Mouse (Mus musculus): ENCODE results near the gene A130010J15Rik. TPM values are rescaled to one million over a fixed set of nuclear protein-coding genes. Genes with fewer than 3 reads are reported as not detected.

The A130010J15Rik gene
- total RNA-seq, 2 experiments from 2014 or later: 6.8 to 7.8 TPM

DNA sequence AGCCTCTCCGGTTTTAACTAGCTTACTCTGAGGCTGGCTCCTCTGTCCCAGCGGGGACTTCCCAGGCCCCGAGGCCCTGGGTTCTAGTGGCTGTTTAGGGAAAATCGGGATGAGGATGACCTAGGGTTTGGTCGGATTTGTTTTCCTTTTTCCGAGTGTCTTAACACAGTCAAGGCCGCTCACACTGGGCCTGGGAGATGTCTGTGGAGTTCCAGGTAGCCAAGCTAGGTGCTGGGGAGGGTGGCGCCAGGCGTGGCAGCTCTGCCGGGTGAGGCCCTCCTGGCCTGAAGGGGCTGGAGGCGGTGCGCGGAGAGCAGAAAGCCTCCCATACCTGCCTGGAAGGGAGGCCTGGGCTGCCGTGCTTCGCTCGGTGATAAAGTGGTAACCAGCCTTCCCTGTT lies 14.3 kb upstream of the A130010J15Rik start:
- intact Hi-C loops (cut with DNase I): no loop called here
- DNase-seq: no peak

DNA sequence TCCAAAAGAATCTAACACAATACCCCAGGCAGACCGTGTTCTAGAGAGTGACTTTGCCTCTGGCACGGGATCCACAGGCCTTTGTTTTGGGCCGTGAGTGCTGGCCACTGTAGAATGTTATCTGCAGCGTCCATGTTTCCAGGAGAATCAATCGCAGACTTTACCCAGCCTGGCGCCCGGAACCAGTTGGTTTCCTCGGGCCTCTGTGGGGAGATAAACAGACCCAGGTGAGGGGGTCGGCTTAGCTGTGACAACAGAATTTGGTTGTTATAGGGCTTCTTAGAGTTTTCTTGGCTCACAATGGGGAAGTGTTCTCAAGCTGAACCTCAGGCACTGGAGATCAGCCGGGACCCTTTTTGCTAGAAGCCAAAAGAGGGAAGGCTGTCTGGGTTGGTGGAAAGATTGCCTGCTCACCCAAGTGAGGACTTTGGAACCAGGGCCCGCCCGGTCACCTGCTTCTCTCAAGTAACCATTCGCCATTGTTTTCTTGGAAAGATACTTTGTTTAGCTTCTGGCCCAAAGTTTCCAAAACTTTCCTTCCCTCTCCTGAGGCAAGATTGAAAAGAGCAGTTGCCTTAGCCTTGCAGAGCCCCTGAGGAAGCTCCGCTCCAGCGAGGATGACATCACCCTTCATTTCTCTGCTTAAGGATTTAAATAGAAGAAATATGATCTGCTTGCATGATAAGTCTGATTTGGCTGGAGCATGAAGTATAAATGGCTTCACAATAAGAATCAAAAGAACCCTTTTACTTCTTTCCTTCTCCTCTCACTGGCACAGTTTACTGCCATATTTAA lies 11.3 kb upstream of the A130010J15Rik start:
- no peak for DNase-seq
- intact Hi-C loops (cut with DNase I): no loop called here

DNA sequence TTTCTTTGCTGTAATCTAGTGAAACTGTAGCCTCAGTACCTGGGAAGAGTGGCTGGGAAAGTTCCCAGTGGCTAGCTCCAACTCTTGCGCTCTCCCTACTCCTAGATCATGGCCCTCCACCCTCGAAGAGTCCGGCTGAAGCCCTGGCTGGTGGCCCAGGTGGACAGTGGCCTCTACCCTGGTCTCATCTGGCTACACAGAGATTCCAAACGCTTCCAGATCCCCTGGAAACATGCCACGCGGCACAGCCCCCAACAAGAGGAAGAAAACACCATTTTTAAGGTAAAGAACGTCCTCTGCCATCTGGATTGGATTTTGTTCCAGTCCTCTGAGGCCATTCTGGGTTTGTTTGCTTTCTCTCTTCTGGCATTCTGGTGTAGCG lies 10.7 kb upstream of the A130010J15Rik start:
- no peak for DNase-seq
- intact Hi-C loops (cut with DNase I): no loop called here

DNA sequence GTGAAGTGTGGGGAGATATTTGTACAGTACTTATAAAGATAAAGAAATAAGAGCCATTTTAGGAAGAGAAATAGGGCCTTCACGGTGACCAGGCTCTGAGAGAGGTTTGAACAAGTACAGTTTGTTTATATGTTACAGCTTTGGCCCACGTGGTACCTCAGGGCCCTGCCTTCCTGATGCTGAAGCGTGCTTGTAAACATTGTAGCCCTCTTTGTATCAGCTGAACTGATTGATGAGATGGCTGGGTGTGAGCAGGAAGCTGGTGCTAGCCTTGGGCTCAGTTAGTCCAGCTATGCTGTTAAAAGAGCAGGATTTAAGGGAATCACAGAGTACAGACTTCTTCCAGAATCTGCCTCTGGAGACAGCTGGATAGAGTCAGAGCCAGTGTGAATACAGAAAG lies 8.7 kb upstream of the A130010J15Rik start:
- intact Hi-C loops (cut with DNase I): no loop called here

DNA sequence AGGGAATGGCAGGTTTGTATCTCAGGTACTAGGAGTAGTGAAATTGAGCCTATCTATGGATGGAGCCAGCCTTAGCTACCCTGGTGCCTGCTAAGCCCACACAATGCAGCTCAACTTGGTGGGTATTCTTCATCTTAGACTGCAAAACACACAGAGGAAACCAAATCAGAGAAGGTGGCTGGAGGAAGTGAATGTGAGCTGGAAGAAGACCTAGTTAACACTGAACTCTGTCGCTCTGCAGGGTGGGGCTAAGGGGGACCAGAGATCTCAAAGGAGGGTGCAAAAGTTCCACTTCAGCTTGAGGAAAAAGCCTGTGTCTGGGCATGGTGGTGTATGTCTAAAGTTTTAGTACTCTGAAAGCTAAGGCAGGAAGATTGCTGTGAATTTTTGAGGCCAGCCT lies 8.2 kb upstream of the A130010J15Rik start:
- intact Hi-C loops (cut with DNase I): no loop called here
- no peak for DNase-seq

More for the DNA sequence above, 8.7 kb upstream of the A130010J15Rik start:
- no peak for DNase-seq

DNA sequence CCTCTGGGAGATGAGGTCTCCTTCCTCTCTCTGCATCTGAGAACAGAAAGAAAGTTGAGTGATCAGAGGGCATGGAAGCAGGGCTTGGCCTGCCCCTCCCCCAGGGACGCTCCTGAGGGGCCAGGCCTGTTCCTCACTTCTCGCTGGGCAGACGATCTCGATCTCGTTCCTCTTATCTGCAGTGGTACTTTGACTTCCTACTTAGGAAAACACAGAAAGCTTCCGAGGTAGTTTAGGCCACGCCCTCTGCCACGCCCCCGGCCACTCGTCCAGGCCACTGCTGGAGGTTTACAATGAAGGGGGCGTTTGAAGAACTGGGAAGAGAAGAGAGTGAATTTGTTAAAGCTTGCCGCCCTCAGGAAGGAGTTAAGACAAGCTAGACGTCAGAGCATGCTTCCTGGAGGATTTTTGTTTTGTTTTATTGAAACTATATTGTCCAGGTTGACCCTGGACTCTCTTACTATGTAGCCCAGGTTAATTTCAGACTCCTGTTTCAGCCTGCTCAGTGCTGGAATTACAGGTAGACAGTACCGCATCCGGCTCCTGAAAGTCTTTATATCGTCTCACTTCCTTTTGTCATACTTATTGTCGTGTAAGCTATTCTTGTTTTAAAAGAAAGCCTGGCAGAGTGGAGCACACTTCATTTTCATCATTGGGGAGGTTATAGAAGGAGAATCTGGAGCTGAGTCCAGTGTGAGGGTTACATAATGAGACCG lies 7.4 kb upstream of the A130010J15Rik start:
- intact Hi-C loops (cut with DNase I): no loop called here
- no peak for DNase-seq

DNA sequence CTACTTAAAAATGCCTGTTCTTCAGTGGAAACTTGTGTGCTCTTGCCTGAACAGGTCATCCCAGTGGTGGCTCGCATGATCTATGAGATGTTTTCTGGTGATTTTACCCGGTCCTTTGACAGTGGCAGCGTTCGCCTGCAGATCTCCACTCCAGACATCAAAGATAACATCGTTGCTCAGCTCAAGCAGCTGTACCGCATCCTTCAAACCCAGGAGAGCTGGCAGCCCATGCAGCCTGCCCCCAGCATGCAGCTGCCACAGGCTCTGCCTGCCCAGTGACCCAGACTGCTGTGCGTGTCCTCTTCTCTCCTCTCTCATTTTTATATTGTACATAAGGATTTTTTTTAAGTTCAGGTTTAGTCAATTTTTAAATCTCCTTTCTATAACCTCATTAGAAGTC lies 1.4 kb downstream of the A130010J15Rik start:
- intact Hi-C loops (cut with DNase I): no loop called here
- DNase-seq: no peak

DNA sequence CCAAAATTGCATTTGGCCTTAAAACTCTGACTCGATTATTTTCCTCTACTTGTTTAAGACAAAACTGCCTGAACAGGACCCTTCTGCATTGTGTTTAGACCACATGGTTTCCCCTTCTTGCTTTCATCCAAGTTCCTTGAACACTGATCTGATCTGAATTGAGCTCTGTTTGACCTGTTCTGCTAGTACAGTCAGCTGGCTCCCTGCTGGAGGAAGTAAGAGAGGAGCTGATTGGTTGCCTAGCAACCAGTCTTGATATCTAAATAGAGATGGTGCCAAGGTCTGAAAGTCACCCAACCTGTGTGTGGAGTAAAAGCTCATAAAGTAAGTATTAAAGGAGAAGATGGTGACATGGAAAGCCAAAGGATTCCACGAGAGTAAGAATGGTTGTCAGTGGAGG lies 2.0 kb downstream of the A130010J15Rik start:
- no peak for DNase-seq
- intact Hi-C loops (cut with DNase I): no loop called here

DNA sequence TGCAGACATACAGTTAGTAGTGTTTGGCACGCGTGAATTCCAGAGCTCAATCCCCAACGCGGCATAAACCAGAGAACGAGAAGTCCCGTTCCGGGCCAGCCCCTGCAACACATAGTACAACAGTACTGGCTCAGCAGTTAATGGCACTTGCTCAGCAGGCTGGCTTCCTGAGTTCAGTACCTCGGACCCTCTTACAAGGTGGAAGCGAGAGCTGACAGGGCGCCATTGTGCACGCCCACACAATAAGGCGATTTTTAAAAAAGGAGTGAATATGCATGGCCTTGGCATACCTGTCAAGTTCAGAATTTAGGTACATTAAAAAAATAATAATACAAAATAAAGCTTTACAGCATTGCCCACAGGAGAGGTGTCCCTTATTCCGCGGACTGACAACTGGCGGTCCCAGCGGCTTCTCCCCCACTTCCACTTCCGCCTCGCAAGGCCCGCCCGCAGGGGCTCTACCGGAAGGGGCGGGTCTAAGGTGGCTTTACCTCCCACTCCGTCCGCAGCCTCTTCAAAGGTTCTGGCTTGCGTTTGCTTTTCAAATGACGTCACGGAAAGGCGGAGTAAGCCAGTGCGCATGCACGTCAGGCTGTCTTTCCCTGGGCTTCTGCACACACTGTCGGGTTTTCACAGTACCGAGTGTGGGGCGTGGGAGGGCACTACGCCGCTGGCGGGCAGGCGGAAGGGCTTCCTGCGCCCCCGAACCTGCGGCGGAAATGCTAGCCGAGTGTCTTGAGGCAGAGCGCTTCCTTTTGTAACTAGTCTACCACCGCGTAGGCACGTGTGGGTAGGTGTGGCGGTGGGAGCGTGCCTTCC lies 5.4 kb downstream of the A130010J15Rik start:
- intact Hi-C loops (cut with DNase I): no loop called here
- peak; percentile 95 for DNase-seq

DNA sequence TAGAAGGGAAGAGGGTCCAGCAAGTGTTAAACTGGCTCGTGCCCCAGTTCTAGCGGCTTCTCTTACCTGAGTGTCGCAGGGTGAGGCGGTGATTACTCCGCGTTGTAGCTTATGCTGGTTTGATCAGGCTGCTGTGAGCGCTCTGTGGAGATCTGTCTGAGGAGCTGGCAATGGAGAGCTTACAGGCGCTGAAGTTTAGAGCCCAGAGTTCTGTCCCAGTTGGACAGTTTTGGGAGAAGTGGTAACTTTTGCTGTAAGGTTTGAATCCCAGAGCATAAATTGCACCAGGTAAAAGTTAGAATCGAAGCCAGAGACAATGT lies 5.9 kb downstream of the A130010J15Rik start:
- intact Hi-C loops (cut with DNase I): no loop called here
- no peak for DNase-seq

DNA sequence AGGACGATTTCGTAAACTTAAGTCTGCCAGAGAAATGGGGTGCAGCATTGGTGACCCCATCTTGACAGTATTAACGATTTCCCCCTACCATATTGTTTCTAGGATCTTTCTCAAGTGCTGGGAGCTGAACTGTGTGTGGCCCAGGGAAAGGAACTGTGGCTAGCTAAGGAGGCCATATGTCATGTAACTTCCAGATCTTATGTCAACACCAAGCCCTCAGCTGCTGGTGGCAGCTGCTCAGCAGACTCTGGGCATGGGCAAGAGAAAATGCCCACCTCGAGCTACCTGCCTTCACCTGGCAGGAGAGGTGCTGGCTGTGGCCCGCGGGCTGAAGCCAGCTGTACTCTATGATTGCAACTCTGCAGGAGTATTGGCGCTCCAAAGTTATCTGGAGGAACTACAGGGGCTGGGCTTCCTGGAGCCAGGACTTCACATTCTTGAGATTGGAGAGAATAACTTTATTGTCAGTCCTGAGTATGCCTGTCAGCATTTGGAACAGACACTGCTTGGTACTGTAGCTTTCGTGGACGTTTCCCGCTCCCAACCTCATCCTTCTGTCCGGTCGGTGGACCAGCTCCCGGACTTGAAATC lies 6.4 kb downstream of the A130010J15Rik start:
- no peak for DNase-seq
- intact Hi-C loops (cut with DNase I): no loop called here

DNA sequence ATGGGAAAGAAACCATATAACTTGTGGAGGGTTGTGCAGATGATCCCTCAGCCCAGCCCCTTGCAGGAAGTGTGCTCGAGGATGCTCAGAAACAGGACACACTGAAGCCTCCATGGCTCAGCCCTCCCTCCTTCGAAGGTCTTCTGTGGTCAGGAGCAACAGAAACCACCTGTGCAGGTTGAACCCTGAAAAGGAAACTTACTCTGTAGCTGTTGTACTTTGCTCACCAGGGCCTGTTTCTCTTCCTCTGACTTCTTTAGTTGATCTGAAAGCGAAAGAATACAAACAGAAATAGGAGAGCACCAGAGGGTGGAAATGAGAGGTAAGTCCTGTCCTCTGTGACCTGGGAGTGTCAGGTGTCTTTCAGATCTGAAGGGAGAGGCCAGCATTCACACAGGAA lies 13.3 kb downstream of the A130010J15Rik start:
- DNase-seq: no peak
- intact Hi-C loops (cut with DNase I): no loop called here

DNA sequence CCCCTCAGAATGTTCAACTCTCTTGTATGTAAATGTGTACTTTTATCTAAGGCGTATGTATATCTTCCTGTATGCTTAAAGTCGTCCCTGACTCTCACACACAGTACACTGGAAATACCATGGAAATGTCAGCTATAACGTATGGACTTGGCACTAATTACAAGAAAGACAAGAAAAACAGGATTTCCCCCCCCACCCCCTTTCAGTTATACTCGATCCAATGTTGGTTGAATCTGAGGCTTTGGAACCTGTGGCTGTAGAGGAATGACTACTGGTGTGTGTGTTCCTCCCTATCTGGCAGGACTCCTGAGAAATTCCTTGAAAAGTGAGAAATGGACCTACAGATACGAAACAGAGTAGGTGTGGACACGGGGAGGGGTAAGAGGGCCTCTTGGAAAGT lies 20.4 kb downstream of the A130010J15Rik start:
- DNase-seq: no peak
- intact Hi-C loops (cut with DNase I): no loop called here

DNA sequence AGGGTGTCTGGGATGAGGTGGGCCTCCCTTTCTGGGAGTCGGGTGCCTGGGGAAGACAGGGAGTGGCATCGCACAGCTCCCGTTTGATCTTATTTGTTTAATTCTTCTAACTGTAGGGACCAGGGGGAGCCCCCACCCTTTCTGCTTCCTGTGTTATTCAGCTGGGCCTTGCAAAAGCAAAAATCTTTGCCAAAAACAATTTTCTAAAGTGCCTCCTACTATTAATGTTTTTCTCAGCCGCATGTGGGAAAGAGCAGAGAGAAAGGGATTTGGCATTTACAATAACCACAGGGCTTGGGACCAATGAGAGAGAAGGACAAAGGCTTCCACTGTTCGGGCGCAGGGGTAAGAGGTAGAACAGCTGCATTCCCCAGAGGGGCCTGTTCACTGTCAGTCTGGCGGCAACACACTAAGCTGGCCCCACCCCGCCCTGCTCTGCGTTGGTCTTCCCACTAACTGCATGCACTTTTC lies 21.3 kb downstream of the A130010J15Rik start:
- intact Hi-C loops (cut with DNase I): no loop called here
- peak; percentile 21 for DNase-seq

DNA sequence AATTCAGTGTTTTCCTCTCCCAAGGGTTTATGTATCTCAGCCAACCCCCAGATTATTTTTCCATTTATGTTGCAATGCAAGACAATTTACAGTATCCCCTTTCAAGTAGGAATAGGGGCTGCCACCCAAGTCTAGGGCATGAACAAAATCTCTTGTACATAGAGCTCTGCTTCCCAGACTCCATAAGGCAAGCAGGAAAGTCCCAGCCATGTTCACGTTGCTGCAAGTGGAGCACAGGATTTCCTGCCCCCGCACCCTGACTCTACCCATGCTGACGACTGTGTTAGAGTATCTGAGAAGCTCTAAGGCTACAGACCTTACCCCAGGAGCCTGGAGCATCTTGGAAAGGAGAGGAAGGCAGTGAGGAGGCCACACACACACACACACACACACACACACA lies 21.9 kb downstream of the A130010J15Rik start:
- intact Hi-C loops (cut with DNase I): no loop called here
- DNase-seq: no peak

DNA sequence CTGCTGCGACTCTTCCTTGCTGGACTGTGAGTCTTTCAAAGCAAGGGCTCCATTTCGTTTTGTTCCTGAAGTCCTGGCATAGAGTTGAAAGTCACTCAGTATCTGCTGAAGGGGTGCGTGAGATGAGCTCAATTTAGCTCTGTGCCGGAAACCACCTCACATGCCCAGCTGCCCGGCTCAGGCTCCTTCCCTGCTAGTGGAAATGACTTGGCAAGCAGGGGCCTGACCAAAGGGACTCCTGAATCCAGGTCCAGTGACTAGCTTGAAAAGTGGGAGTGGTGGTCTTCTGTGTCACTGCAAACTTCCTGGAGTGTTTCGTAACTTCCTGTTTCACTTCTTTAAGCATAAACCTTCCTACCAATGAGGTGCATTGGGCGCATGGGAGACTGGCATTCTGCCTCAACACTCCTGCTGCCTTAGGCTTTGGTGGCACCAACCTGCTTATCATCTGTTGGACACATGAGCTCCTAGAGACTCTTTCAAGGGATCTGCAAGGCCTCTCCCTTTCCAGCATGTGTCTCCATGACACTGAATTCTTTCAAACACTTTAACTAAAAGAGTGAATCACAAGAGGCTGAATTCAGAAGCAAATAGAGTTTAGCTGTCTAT lies 23.9 kb downstream of the A130010J15Rik start:
- no peak for DNase-seq
- intact Hi-C loops (cut with DNase I): no loop called here

DNA sequence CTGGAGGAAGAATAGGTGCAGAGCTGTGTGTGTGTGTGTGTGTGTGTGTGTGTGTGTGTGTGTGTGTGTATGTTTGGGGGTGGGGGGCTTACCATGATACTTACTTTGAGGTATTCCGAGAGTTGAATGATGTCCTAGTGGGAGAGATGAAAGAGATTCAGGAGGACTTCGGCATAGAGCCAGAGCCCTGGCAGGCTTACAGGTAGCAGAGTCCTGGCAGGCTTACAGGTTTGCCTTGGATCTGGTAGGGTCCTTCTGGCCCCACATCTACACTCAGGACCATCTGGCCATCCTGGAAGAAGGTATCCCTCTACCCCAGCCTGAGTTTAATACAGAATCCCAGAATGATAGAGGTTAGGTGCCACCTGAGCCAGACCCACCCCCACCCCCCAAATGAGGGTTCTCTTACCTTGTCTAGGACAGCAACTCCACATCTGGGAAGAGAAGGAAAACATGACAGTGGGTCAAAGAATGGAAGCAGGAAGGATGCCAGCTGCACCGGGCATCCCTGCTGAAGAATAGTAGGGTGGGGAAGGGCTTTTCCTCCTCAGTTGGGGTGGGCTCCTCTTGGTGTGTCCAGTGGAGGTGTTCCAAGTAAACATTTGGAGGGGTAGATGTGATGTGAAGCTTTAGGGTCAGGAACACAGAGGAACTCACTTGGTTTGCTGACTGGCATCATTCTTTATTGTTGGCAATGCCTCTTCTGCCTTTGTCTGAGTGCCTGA lies 26.7 kb downstream of the A130010J15Rik start:
- intact Hi-C loops (cut with DNase I): no loop called here
- DNase-seq: peak; percentile 60

DNA sequence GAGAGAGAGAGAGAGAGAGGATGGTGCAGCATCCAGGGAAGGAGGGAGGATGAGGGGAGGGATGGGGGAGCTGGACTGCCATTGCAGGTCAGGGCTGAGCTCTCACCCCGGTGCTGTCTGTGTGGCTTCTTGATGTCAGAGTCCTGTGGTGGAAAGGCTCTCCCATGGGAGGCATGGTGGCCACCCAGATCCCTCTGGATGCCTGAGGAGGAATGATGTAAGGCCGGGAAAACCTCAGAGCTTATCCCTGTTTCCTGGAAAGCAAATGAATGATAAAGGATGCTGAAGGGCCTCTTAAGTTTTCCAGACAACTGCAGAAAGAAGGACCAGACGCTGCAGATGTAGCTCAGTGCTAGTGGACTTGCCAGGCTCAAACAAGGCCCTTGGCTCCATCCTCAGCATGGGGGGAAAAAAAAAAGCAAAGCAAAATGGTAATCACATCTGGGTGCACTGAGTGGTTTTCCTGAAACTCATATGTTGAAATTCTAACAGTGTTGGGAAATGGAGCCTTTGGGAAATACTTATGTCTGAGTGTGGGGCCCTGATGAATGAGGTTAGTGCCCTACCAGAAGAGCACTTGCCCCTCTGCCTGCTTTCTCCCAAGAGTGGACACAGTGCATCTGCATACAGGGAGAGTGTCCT lies 27.4 kb downstream of the A130010J15Rik start:
- DNase-seq: no peak
- intact Hi-C loops (cut with DNase I): no loop called here

DNA sequence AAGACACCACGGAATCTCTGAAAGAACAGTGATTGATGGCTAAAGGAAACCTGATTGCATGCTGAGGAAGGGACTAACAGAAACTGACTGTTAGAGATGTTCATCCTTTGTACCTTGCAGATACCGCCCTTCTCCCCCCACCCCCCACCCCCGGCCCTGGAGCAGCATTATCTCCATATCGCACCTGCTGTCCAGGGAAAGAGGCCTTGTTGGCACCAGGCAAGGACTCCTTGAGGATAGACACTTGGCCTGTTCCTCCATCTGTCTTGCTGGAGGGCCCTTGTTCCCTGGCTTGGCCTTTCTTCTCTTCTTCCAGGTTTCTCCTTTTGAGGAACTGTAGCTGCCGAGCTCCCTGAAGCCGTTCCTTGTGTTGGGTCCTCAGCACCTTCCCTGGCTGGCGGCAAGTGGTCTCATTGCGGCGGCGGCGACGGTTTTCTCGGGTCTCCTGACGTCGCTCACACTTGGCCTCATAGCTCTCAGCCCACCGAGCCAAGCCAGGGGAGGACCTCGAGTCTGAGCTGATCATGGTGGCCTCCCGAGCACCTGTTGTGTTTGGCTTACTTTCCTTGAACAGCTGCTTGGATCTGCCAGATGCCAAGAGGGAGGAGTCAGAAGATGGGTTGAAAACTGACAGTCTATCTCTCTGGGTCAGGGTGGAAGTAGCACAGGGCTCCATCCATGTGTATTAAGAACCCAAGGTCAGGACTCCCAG lies 29.8 kb downstream of the A130010J15Rik start:
- intact Hi-C loops (cut with DNase I): no loop called here
- DNase-seq: peak; percentile 57

Measured in left cerebral cortex, postnatal 4 days (tissue).